Mouse (Mus musculus): ENCODE data around the gene Slc39a3. TPM values are rescaled to one million over a fixed set of nuclear protein-coding genes. Genes with fewer than 3 reads are reported as not detected.
"Not testable (repeated sequence)": the region's sequence is repeated elsewhere in the genome, so short reads cannot be mapped to it uniquely, and the experiment has no call there.

Gene Slc39a3
- polyA plus RNA-seq, 1 experiment: 75.2 TPM

DNA sequence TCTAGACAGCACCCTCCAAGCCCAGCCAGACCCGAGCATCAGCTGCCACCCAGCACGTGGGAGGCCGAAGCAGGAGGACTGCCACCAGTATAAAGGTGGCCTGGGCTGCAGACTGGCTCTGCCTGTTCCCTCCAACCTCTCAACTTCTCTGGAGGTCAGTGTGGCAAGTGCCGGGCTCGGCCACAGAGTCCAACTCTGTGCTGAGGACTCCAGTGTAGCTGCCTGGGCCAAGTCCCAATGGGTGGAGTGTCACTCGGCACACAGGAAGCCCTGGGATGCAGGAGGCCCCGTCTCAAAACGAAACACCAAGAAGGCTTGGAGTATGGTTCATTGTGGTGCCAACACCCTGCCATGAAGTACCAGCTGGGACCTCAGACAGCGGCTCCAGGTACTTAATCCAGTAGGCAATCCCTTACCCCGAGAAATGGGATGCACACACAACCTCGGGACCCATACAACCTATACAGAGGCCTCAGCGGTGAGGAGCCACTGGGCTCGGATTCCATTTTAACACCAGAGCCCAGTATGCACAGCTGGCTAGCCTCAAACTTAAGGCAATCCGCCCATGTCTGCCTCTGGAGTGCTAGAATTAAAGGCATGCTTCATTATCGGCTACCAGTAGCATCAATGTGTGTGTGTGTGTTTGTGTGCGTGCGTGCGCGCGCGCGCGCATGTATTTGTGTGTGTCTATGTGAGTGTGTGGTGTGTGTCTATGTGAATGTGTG is 20.3 kb upstream of the Slc39a3 start:
- H3K27ac ChIP-seq (ENCODE audit: insufficient read depth, low read length): peak overlapping the region; percentile 42; the same call in 1 of the 2 replicates

DNA sequence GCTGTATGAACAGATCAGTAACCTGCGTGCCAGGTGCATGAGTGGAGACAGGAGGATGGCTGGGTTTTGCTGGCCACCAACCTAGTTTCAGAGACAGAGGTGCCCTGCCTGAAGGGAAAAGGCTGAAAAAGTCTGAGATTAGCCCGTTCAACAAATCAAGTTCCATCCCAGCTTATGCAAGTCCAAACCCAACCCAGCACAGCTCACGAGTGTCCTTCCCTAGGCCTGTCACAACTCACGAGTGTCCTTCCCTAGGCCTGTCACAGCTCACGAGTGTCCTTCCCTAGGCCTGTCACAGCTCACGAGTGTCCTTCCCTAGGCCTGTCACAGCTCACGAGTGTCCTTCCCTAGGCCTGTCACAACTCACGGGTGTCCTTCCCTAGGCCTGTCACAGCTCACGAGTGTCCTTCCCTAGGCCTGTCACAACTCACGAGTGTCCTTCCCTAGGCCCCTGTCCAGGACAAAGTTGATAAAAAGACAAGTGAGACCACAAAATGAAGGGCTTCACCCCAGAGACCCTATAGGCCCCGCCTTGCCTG is 18.6 kb upstream of the Slc39a3 start:
- not testable (repeated sequence) for H3K27me3 ChIP-seq (ENCODE audit: control insufficient read depth, insufficient read depth, low read length); H3K27ac ChIP-seq (ENCODE audit: insufficient read depth, low read length); H3K4me3 ChIP-seq (replicated peaks; ENCODE audit: insufficient read depth, low read depth, low read length); DNase-seq
- WGBS: 67% methylated on average over 11 of the region's 11 CpGs
- peaks cover 54% of the 10 kb centered on the region for H3K4me1 ChIP-seq (ENCODE audit: control insufficient read depth, insufficient read depth, low read length)

More for the DNA sequence above, 20.3 kb upstream of the Slc39a3 start:
- Histone ChIP-seq H3K27me3 (ENCODE audit: control insufficient read depth, insufficient read depth, low read length) (no peaks in the 10 kb centered on the region), H3K4me3 (replicated peaks; ENCODE audit: insufficient read depth, low read depth, low read length) (peak overlapping the region; percentile 7), H3K4me1 (ENCODE audit: control insufficient read depth, insufficient read depth, low read length) (peaks cover 50% of the 10 kb centered on the region)
- no peak for DNase-seq
- TF ChIP-seq POLR2A (IDR thresholded peaks at IDR 0.05; ENCODE audit: borderline replicate concordance, insufficient read depth, low read length) (no peak), CTCF (IDR thresholded peaks at IDR 0.05; ENCODE audit: borderline replicate concordance, insufficient read depth, low read depth, low read length) (no peak)
- 62% methylated on average over 23 of the region's 23 CpGs for WGBS

DNA sequence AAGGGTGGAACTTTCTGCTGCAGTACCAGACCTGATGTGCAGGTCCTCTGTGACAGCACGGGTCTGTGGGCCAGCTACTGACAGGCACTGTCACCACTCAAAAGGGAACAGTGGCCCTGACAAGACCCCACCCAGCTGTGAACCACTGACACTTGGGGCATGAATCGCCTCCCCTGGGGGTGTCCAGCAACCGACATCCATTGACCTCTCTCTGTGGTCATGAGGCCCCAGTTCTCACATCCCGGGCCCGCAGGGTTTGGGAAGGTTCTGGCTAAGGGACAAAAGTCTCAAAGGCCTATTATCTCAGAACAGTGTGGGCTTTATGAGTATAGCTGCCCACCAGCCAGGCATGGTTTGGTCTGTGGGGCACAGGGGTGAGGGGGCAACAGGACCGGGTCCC is 17.9 kb upstream of the Slc39a3 start:
- 72% methylated on average over 6 of the region's 6 CpGs for WGBS
- no peak for DNase-seq
- H3K27ac ChIP-seq (ENCODE audit: insufficient read depth, low read length): no peak overlapping the region

DNA sequence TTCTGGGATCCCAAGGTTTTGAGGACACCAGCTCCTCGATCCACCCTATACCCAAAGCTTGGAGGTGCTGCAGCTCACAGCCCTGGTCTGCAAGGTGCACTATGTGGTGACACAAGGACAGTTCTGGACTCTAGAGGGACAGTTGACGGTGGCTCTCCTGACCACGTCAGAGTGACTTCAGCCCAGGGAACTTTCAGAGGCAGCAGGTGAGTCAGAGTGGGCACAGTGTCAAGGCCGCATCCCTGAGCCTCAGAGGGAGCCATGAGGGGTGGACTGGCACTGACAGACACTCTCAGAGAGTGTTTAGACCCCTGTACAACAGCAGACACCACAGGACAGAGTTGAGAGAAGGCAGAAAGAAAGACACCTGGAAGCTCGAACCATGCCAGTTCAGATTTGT is 15.4 kb upstream of the Slc39a3 start:
- TF ChIP-seq POLR2A (IDR thresholded peaks at IDR 0.05; ENCODE audit: borderline replicate concordance, insufficient read depth, low read length) (no peak), CTCF (IDR thresholded peaks at IDR 0.05; ENCODE audit: borderline replicate concordance, insufficient read depth, low read depth, low read length) (no peak)
- Histone ChIP-seq H3K4me1 (ENCODE audit: control insufficient read depth, insufficient read depth, low read length) (peaks cover 45% of the 10 kb centered on the region), H3K27ac (ENCODE audit: insufficient read depth, low read length) (no peak overlapping the region), H3K4me3 (replicated peaks; ENCODE audit: insufficient read depth, low read depth, low read length) (no peak overlapping the region), H3K27me3 (ENCODE audit: control insufficient read depth, insufficient read depth, low read length) (no peaks in the 10 kb centered on the region)
- DNase-seq: no peak
- WGBS: 49% methylated on average over 5 of the region's 5 CpGs

More for the DNA sequence above, 17.9 kb upstream of the Slc39a3 start:
- no peak overlapping the region for H3K4me3 ChIP-seq (replicated peaks; ENCODE audit: insufficient read depth, low read depth, low read length)
- TF ChIP-seq POLR2A (IDR thresholded peaks at IDR 0.05; ENCODE audit: borderline replicate concordance, insufficient read depth, low read length): no peak
- no peak for TF ChIP-seq CTCF (IDR thresholded peaks at IDR 0.05; ENCODE audit: borderline replicate concordance, insufficient read depth, low read depth, low read length)
- H3K4me1 ChIP-seq (ENCODE audit: control insufficient read depth, insufficient read depth, low read length): peaks cover 54% of the 10 kb centered on the region
- no peaks in the 10 kb centered on the region for H3K27me3 ChIP-seq (ENCODE audit: control insufficient read depth, insufficient read depth, low read length)

DNA sequence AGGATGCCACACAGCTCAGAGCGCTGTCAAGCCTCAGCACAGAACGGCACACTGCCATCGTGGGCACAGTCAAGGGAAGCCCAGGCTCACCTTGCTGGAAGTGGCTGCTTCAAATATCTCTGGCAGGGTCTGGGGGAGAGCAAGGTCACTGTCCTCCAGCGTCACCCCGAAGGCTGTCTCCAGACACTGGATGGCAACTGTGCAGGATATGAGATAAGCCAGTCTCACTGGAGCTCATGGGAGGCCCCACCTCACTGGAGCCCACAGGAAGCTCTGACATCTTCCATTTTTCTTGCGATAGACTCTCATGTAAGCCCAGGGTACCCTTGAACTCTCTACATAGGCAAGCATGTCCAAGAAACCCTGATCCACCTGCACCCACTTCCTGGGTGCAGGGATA is 13.9 kb upstream of the Slc39a3 start:
- no peak for TF ChIP-seq CTCF (IDR thresholded peaks at IDR 0.05; ENCODE audit: borderline replicate concordance, insufficient read depth, low read depth, low read length)
- TF ChIP-seq POLR2A (IDR thresholded peaks at IDR 0.05; ENCODE audit: borderline replicate concordance, insufficient read depth, low read length): no peak
- Histone ChIP-seq H3K27ac (ENCODE audit: insufficient read depth, low read length) (no peak overlapping the region), H3K4me1 (ENCODE audit: control insufficient read depth, insufficient read depth, low read length) (peaks cover 32% of the 10 kb centered on the region), H3K4me3 (replicated peaks; ENCODE audit: insufficient read depth, low read depth, low read length) (no peak overlapping the region), H3K27me3 (ENCODE audit: control insufficient read depth, insufficient read depth, low read length) (no peaks in the 10 kb centered on the region)
- 95% methylated on average over 6 of the region's 6 CpGs for WGBS
- DNase-seq: no peak

DNA sequence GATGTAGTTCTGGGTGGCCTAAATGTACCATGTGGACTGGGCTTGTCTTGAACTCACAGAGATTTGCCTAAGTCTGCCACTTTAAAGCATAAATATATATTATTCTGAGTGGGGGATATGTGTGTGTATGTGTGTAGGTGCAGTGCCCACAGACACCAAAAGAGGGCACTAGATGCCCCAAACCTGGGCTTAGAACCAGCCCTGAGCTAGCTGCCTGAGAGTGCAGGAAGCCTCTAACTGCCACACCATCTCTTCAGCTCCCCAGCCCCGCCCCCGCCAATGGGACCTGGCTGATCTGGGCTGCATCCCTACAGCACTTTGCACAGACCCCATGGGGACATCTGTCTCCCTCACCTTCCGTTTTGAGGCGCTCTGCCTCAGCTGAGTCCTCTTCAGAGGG is 13.4 kb upstream of the Slc39a3 start:
- no peak overlapping the region for H3K27ac ChIP-seq (ENCODE audit: insufficient read depth, low read length)
- TF ChIP-seq POLR2A (IDR thresholded peaks at IDR 0.05; ENCODE audit: borderline replicate concordance, insufficient read depth, low read length): no peak
- peak; percentile 45 for TF ChIP-seq CTCF (IDR thresholded peaks at IDR 0.05; ENCODE audit: borderline replicate concordance, insufficient read depth, low read depth, low read length)
- peaks cover 28% of the 10 kb centered on the region; the same call in 1 of the 2 replicates for H3K4me1 ChIP-seq (ENCODE audit: control insufficient read depth, insufficient read depth, low read length)
- no peak overlapping the region for H3K4me3 ChIP-seq (replicated peaks; ENCODE audit: insufficient read depth, low read depth, low read length)
- 83% methylated on average over 4 of the region's 4 CpGs for WGBS
- no peaks in the 10 kb centered on the region for H3K27me3 ChIP-seq (ENCODE audit: control insufficient read depth, insufficient read depth, low read length)
- DNase-seq: no peak

DNA sequence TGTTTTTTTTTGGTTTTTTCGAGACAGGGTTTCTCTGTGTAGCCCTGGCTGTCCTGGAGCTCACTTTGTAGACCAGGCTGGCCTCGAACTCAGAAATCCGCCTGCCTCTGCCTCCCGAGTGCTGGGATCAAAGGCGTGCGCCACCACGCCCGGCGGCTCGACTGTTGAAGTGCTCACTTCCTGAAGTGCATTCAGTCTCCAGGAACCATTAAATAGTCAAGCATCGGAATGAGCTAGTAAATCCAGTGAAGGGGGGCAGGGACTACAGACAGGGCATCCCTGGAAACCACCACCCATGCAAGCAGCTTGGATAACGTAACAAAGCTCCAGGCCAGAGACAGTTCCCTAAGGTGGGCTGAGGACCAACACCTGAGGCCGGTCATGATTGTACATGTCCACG is 8.0 kb upstream of the Slc39a3 start:
- 93% methylated on average over 14 of the region's 14 CpGs for WGBS
- H3K27me3 ChIP-seq (ENCODE audit: control insufficient read depth, insufficient read depth, low read length); H3K4me1 ChIP-seq (ENCODE audit: control insufficient read depth, insufficient read depth, low read length); H3K27ac ChIP-seq (ENCODE audit: insufficient read depth, low read length); DNase-seq; H3K4me3 ChIP-seq (replicated peaks; ENCODE audit: insufficient read depth, low read depth, low read length): not testable (repeated sequence)

DNA sequence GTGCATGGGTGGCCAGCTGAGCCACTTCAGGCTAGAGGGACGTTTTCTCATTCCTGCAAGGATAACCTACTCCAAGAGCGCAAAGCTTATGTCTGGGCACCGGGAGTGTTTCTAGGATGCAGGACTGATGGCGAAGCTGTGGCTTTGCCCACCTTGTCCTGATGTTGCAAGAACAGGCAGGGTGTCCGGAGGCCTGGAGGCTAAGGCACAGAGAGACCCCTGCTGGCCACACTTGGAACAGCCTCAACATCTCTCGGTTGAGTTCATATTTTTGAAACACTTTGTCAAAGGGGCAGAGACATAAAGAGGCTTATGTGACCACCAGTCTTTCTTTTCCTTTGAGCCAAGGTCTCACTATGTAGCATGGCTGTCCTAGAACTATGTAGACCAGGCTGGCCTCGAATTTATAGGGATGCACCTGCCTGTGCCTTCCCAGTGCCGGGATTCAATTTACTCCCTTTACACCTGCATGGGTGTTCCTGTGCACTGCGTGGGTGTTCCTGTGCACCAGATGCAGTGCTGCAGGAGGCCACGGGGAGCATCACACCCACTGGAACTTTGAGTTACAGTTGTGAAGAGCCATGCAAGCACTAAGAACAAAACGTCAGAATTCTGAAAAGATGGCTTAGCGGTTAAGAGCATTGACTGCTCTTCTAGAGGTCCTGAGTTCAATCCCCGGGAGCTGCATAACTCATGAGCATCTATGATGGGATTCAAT is 4.4 kb upstream of the Slc39a3 start:
- TF ChIP-seq POLR2A (IDR thresholded peaks at IDR 0.05; ENCODE audit: borderline replicate concordance, insufficient read depth, low read length): no peak
- peak; percentile 93 for TF ChIP-seq CTCF (IDR thresholded peaks at IDR 0.05; ENCODE audit: borderline replicate concordance, insufficient read depth, low read depth, low read length)
- Histone ChIP-seq H3K27ac (ENCODE audit: insufficient read depth, low read length) (no peak overlapping the region), H3K27me3 (ENCODE audit: control insufficient read depth, insufficient read depth, low read length) (no peaks in the 10 kb centered on the region), H3K4me3 (replicated peaks; ENCODE audit: insufficient read depth, low read depth, low read length) (no peak overlapping the region), H3K4me1 (ENCODE audit: control insufficient read depth, insufficient read depth, low read length) (0 out of 2 replicates have a peak, but pooled peaks cover 6% of the 10 kb centered on the region)
- WGBS: 26% methylated on average over 13 of the region's 13 CpGs
- peak; percentile 72 to 84 for DNase-seq
